Mouse (Mus musculus): ENCODE measurements around the gene Gjc1. TPM values are rescaled to one million over a fixed set of nuclear protein-coding genes. Genes with fewer than 3 reads are reported as not detected.

Gjc1 gene
- polyA plus RNA-seq (2015; fragmentation: Nextera tagmentation; extraction: Ambion mirVana), result 24.7 and 31.1 TPM in 2 replicates

GRCm38 (mm10) chr11:102819021-102819782, at the start of gene Gjc1:
Gene Gjc1 (minus strand): TSS chr11:102819700.

GRCm38 (mm10) chr11:102835549-102835948, 16.0 kb upstream of the Gjc1 start, which contains the start of gene Higd1b:
Gene Higd1b (plus strand): TSS chr11:102835849.

GRCm38 (mm10) chr11:102761309-102762210, 57.9 kb downstream of the Gjc1 start, which contains the start of gene Adam11:
Gene Adam11 (plus strand): TSS chr11:102761439.

Other genes starting within 250 kb of the Gjc1 start
- gene Gm11627, start 240.2 kb downstream of the Gjc1 start, polyA plus RNA-seq (2015; fragmentation: Nextera tagmentation; extraction: Ambion mirVana), result 79.0 and 84.2 TPM in 2 replicates
- 29.2 and 37.8 TPM in 2 replicates for gene Fzd2, start 215.3 kb downstream of the Gjc1 start, polyA plus RNA-seq (2015; fragmentation: Nextera tagmentation; extraction: Ambion mirVana)
- 0.10 and 0.26 TPM in 2 replicates for gene Meioc, start 156.0 kb downstream of the Gjc1 start, polyA plus RNA-seq (2015; fragmentation: Nextera tagmentation; extraction: Ambion mirVana)
- gene Ccdc43, start 121.9 kb downstream of the Gjc1 start, polyA plus RNA-seq (2015; fragmentation: Nextera tagmentation; extraction: Ambion mirVana), result 17.4 and 22.5 TPM in 2 replicates
- gene Adam11, start 58.3 kb downstream of the Gjc1 start, polyA plus RNA-seq (2015; fragmentation: Nextera tagmentation; extraction: Ambion mirVana), result 0.72 and 0.74 TPM in 2 replicates
- gene Higd1b, start 16.1 kb upstream of the Gjc1 start, polyA plus RNA-seq (2015; fragmentation: Nextera tagmentation; extraction: Ambion mirVana), result 8.2 and 10.7 TPM in 2 replicates
- 70.1 and 74.0 TPM in 2 replicates for gene Eftud2, start 61.3 kb upstream of the Gjc1 start, polyA plus RNA-seq (2015; fragmentation: Nextera tagmentation; extraction: Ambion mirVana)
- 0.77 and 0.99 TPM in 2 replicates for gene Ccdc103, start 61.5 kb upstream of the Gjc1 start, polyA plus RNA-seq (2015; fragmentation: Nextera tagmentation; extraction: Ambion mirVana)
- not detected in 2 replicates for gene Fam187a, start 65.5 kb upstream of the Gjc1 start, polyA plus RNA-seq (2015; fragmentation: Nextera tagmentation; extraction: Ambion mirVana)
- 0.19 and 0.33 TPM in 2 replicates for gene Gfap, start 81.2 kb upstream of the Gjc1 start, polyA plus RNA-seq (2015; fragmentation: Nextera tagmentation; extraction: Ambion mirVana)
- gene Kif18b, start 105.4 kb upstream of the Gjc1 start, polyA plus RNA-seq (2015; fragmentation: Nextera tagmentation; extraction: Ambion mirVana), result 1.5 and 2.1 TPM in 2 replicates
- 0.67 and 1.1 TPM in 2 replicates for gene C1ql1, start 127.0 kb upstream of the Gjc1 start, polyA plus RNA-seq (2015; fragmentation: Nextera tagmentation; extraction: Ambion mirVana)
- gene Nmt1, start 208.5 kb upstream of the Gjc1 start, polyA plus RNA-seq (2015; fragmentation: Nextera tagmentation; extraction: Ambion mirVana), result 47.9 and 49.5 TPM in 2 replicates
- gene Dcakd, start 208.6 kb upstream of the Gjc1 start, polyA plus RNA-seq (2015; fragmentation: Nextera tagmentation; extraction: Ambion mirVana), result 56.8 and 60.1 TPM in 2 replicates